Mouse (Mus musculus): Measurements from ENCODE around the gene H2bfm.
"Not testable (repeated sequence)": the region's sequence is repeated elsewhere in the genome, so short reads cannot be mapped to it uniquely, and the experiment has no call there.

H2bfm gene

DNA sequence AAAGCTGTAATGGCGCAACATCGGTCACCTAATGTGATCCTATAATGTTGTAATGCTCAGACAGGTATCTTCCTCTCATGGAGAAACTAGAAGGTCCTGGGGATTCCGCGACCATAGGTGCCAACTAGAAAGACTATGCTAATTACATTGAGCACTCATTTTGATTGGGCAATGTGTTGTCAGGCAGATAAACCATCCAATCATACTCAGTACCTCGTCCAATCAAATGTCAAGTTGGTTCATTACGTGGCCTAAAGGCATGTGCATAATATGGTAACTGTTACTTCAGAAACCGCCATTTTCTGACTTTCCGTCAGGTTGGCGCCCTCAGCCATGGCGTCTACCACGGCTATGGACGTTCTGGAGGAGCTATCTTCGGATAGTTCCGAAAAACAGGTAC is at the start of gene H2bfm:
Gene H2bfm, plus strand, starts transcription at position 295 of the 400 bp plus-strand sequence.
- no peak for DNase-seq (ENCODE audit: low spot score in 2 of 2)

DNA sequence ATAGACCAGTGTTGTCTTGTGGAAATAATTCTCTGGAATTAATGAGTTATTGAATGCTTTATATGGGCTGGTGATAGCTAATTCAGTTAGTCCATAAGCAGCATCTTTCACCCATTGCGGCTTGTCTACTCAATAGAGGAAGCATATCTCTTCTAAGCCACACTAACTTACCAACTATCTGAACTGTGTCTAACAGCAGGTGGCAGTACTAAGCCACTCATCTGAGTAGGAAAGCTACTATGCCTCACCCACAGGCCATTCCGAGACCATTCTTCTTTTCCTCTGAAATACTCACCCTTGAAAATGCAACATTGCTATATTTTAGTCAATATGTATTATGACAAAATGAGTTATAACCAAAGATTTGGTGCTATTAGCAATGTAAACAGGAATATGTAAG is 31.4 kb upstream of the H2bfm start:
- DNase-seq (ENCODE audit: low spot score in 2 of 2): peak; percentile 2 to 6

DNA sequence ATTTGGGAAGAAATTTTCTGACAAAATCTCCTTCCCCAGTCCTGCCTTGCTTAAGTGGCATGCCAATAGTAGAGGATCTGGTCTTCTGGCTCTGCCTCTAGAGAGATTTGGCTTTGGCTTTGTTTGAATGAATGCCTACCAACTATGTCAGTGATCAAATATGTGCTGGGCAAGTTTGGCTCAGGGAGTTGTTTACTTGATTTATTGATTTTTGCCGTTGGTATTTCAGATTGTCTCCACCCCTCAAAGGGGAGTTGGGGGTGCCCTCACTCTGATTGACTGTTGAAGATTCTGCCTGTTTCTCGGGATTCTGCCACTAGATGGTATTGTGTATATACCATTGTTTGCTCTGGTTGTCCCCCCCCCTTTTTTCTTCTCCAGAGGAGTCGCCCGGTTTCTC is 22.8 kb upstream of the H2bfm start:
- no peak for DNase-seq (ENCODE audit: low spot score in 2 of 2)

DNA sequence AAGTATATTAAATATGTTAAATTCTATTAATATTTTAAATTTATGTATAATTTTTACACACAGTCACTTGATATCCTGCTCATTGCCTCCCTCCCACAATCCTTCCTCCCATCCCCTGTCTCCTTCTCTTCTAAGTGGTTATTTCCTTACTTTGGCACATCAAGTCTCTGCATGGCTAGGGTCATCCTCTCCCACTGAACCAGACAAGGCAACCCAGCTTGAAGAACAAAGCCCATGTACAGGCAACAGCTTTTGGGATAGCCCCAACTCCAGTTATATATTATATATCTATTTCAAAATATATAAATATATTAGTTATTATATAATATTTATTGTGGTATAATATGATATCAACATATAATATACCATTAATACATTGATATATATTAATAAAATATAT is 1.3 kb upstream of the H2bfm start:
- no peak for DNase-seq (ENCODE audit: low spot score in 2 of 2)

DNA sequence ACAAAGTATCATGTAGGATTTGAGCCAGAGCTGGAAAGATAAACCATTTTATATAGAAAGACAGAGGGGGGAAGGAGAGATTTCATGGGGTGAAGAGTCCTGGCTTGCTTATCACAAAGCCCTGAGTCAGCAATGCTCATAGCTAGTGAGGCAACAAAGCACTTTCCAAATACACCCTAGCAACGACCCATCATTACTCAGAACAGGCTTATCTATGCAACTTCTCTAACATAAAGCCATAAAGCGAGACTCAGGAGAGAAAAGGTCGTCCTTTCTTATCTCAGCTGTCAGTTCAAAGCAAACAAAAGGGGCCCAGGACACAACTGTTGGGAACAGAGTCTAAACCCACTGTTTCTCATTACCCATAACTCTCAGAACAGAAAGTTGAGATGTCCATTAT is 10.9 kb downstream of the H2bfm start:
- no peak for DNase-seq (ENCODE audit: low spot score in 2 of 2)

DNA sequence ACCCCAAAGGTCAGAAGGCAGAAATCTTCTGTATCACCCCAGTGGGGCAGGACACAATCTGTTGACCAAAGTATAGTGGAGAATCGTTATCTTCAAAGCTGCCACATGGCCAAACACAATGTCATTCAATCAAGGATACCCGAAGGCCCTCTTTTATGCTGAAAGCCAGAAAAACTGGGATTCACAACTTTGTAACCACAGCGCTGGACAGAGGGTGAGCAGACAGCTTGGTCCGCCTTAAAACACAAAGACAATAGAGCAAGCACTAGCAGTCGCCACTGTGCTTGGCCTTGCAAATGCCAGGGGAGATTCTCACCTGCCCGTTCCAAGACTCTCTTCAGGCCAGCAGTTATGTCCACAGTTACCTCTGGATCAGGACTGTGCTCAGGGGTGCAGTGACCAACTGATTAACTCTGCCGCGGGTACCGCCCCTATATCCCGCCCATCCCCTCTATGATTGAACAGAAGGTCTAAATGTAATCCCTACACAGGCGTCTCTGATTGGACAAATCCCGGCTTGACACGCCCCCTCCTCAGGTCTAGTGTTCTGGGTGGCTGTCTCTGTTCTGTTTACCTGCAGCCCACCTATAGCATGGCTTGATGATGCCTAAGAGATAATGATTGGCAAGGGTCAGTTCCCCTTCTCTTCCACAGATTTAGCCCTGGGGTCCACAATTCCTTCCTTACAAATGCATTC is 30.6 kb downstream of the H2bfm start:
- DNase-seq (ENCODE audit: low spot score in 2 of 2): peak; percentile 28 to 66

DNA sequence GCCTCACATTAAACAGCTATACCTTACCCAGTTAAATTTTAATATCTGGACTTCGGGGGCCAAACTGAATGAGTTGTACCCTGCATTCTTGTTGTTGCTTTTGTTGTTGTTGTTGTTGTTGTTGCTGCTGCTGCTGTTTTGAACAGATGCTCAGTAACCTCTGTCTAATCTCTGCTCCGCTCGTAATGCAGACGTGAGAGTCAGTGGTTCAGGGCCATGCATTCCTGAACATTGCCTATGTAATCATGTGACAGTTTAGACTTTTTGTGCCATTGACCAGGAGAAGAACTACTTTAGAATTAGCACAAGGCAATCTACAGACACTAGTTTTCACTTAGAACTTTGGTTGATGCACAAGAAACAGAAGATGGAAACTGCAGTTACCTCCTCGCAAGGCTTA is 31.2 kb downstream of the H2bfm start:
- DNase-seq (ENCODE audit: low spot score in 2 of 2): not testable (repeated sequence)

DNA sequence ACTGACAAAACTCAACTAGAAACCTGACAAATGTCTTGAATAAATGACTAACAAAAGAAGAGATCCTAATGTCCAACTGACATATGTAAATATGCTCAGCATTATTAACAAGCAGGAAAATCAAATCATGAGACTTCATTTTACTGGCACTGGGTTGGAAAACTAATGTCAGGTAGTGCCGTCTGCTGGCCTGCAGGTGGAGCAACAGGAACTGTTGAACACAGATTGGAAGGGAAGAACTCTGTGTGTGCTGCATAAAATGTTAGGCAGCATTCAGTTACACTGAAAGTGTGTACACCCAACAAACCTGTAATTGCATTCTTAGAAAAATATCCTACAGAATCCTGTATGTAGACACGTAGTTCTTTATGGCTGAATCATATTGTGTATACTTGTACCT is 32.6 kb downstream of the H2bfm start:
- no peak for DNase-seq (ENCODE audit: low spot score in 2 of 2)

DNA sequence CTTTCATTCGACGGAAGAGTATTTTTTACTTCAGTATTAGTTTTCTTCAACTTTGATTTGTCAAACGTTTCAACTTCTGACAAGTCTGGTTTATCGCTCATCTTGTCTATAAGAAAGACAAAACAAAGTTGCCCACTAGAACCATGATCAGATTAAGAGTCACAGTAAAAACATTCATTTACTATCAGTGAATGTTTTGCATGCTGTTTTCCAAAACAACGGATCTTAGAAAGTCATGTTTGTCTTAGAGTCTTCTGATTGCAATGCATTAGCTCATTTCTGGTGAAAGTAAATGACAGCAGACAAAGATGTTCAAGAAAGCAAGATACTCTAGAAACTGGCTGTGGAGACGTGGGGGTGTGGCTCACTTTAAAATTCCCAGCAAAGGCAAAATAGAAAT is 48.3 kb downstream of the H2bfm start, which contains the start of gene Tmsb15b2:
Gene Tmsb15b2, minus strand, starts transcription at position 101 of the 400 bp plus-strand sequence.
- DNase-seq (ENCODE audit: low spot score in 2 of 2): not testable (repeated sequence)

DNA sequence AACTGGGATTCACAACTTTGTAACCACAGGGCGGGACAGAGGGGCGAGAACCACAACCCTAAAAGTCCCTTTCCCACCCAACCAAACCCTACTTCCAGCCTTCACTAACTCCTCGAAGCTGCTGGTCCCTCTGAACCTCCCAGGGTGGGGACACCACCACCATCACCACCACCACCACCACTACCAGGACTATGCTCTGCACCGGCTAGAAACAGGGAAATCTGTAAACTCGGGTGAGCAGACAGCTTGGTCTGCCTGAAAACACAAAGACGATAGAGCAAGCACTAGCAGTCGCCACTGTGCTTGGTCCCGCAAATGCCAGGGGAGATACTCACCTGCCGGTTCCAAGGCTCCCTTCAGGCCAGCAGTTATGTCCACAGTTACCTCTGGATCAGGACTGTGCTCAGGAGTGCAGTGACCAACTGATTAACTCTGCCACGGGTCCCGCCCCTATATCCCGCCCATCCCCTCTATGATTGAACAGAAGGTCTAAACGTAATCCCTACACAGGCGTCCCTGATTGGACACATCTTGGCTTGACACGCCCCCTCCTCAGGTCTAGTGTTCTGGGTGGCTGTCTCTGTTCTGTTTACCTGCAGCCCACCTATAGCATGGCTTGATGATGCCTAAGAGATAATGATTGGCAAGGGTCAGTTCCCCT is 49.4 kb downstream of the H2bfm start, which contains the start of the genes Tmsb15l and Tmsb15b1:
Gene Tmsb15l, minus strand, starts transcription at position 446 of the 661 bp plus-strand sequence.
Gene Tmsb15b1, minus strand, starts transcription at position 451 of the 661 bp plus-strand sequence.
- DNase-seq (ENCODE audit: low spot score in 2 of 2): peak in 1 of 2 experiments; percentile 41
